Mouse (Mus musculus) megakaryocyte, adult 5-6 weeks (primary cell): ENCODE data around the gene Ctps. TPM values are rescaled to one million over a fixed set of nuclear protein-coding genes. Genes with fewer than 3 reads are reported as not detected.
A peak's percentile ranks its signal among the peaks of the same experiment; 100 is the strongest.
"Not testable (repeated sequence)": the region's sequence is repeated elsewhere in the genome, so short reads cannot be mapped to it uniquely, and the experiment has no call there.

Experiments used
- ATAC-seq: 2 replicates; pipeline ENCODE4 v1.8.0; 2016; ENCODE audit warnings: mild to moderate bottlenecking, inconsistent platforms; ENCODE audit not compliant: poor library complexity, severe bottlenecking
- total RNA-seq, 2 experiments: library from RNA; stranded (forward) in 1 of 2; stranded (reverse) in 1 of 2; fragments of 153-499, 151-499 nt in 1 of 2; fragments of 221-1000, 200-1000 nt in 1 of 2; gene quantifications; 2 replicates each; pipeline versions ENCODE4 v1.2.3 to v1.2.4; 2015 to 2017

Gene Ctps
- total RNA-seq (2015) (12.8 TPM in 2 replicates), total RNA-seq (2017) (13.1 and 14.3 TPM in 2 replicates)

DNA sequence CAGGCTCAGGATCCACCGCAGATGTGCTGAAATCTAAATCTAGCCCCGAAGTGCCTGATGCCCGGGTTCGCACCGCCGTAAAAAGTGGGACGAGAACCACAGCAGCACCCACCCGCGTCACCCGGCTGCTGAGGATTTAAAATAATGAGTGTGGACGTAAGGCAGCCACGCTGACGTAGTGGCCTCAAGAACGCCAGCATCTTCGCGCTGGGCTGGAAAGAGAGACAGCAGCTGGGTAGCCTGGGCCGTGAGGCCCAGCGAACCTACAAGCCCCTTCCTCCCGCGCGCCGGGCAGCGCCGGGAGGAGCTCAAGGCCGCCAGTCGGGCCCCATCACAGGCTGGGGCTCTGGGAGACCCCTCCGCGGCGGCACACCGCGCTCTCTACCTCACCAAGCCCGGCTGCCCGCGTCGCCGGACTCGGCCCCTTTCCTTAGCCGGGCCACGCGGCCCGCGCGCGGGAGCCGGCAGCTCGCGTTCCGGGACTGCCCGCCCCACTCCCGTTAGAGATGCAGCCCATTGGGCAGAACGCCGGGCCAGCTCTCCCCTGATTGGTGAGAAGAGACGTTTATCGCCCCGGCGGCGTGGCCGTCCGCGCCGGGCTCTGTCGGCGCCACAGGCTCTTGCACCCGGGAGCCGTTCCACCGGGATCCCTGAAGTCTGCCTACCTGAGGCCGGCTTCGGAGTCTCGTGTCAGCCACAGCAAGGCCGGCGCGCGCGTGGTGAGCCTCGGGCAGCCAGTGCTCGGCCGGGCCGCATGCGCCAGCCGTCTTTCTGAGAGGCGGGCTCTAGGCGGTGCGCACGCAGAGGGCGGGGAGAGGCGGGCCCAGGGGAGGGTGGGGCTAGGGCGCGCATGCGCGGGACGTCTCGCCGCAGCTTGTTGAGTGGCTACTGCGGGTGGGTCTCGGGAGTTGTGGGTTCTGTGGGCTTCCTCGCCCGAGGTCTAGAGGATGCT, at the start of gene Ctps:
Gene Ctps, minus strand, starts transcription at position 791 of the 952 bp plus-strand sequence.
- peak; percentile 91 for ATAC-seq

DNA sequence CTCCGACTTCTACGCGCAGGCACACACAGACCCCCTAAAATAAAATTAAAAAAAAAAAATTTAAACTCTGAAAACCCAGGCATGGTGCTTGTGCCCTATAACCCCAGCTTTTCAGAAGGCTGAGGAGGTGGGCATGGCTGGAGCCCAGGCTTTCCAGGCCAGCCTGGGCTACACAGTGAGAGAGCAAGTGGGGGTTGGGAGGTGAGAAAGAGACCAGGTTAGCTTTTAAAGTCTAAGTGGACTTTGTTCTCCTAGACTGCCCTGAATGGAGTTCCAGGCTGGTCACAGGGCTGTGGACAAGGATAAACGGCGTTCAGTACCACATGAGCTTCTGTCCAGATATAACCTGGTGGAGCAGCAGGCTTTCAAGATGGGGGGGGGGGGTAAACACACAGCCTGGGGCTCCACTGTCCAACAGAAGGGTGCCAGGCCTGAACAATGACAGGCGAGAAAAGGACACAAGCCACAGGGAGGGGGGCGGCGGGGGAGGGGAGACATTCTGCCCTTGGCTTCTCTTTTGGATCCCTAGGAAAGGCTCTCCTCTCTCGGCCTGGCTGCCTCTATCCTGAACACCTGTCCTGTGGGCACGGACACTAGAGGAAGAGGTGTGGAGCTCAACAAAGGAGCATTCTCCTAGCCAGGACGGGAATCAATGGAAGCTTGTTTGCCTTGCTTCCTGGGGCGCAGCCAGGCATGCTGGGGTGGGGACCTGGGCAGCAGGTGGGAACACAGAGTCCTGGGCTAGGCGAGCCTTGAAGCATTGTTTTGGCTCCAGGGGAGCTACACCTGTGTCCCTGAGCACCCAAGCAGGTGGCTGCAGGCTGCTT, 46.3 kb upstream of the Ctps start:
- ATAC-seq = no peak

DNA sequence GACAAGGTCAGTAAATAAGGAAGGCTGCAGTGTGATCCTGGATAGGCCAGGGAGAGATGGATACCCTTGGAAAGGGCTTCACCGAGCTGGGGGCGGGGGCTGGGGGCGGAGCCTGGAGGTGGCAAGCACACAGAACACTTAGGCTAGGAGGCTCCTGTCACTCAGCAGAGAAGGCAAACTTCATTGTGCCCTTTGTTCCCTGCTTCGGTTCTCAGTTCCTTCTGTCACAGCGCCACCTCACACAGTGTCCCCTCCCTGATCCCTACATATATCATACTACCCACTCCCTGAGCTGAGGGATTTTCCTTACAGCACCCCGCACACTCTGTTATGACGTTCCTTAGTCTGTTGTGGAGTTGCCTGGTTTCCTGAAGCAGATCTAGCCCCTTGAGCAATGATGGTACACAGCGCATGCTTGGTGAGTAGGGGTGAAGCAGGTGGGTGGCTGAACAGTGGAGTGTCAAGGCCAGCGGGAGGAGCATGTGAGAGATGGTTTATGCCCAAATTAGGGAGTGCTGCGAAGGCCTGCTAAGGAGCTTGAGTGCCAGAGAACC, 45.5 kb upstream of the Ctps start:
- ATAC-seq = no peak

DNA sequence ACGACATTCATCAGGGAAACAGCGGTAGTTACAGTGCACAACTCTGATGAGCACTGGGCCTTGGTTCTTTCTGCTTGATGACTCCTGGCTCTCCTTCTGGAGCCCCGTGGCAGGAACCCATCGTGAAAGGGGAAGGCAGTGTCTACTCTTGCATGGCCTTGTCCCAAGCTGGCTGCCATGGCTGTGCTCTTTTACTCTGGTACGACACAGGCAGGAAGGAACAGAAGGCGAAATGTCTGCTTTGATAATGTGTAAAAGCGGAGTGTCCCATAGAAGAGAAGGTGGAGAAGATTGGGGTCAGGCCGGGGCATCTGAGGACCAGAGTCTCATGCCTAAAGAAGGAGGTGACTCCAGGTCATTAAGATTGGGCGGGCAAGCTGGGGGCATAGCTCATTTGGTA, 44.6 kb upstream of the Ctps start:
- ATAC-seq = no peak

- peak; percentile 36; the same call in 1 of the 2 replicates for ATAC-seq
Observed at GRCm38 (mm10) chr4:120613691-120614329, 43.7 kb upstream of the Ctps start.

DNA sequence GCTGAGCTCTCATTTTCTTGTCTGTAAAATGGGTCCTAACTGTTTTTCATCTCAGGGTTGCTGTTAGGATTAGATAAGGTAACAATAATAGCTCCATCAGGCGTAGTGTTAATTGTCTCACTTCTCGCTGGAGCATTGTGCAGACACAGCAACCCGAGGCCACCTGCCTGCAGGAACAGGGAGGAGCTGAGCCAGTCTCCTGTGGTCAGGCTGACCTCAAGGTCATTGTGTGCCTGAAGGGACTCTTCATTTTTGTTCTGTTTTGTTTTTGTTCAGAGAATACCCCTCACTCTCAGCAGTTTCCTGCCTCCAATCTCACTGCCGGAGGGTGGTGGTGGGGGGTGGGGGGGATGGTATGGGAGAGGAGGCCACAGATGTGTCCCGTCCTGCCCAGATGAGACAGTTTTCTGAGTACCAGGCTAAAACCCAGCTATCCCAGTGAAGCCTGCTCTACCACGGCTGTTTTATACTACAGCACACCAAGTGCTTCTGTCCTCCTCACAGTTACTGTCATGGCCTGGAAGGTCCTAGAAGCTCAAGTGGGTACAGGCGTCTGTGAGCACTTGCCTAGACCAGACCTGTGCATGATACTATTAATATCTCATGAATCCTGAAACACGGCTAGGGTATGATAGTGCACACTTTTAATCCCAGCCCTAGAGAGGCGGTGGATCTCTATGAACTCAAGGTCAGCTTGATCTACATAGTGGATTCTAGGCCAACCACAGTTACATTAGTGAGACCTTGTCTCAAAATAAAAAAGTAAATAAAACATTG, 42.4 kb upstream of the Ctps start:
- ATAC-seq = no peak

DNA sequence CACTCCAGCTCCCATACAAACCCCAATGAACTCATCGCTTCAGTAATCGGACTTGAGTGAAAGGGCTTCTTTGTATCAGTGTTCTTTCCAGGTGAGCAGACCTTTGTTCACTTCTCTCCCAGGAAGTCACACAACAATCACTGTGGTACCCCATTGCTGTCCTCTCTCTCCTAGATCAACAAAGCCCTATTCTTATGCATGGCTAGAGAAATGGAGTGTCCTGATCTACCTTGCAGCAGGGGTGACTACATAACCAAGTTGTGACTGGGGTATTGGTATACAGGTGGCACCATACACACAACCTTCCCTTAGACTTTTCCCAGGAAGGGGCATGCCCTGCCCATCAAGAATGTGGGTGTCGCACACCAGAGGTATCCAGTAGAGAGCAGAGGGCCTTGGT, 40.9 kb upstream of the Ctps start:
- ATAC-seq = no peak

GRCm38 (mm10) chr4:120606941-120607340, 36.9 kb upstream of the Ctps start:
- ATAC-seq = no peak

- ATAC-seq = no peak
Observed at GRCm38 (mm10) chr4:120602669-120603068, 32.6 kb upstream of the Ctps start.

GRCm38 (mm10) chr4:120601774-120602173, 31.7 kb upstream of the Ctps start:
- ATAC-seq = no peak

GRCm38 (mm10) chr4:120598922-120599321, 28.8 kb upstream of the Ctps start:
- ATAC-seq = no peak

DNA sequence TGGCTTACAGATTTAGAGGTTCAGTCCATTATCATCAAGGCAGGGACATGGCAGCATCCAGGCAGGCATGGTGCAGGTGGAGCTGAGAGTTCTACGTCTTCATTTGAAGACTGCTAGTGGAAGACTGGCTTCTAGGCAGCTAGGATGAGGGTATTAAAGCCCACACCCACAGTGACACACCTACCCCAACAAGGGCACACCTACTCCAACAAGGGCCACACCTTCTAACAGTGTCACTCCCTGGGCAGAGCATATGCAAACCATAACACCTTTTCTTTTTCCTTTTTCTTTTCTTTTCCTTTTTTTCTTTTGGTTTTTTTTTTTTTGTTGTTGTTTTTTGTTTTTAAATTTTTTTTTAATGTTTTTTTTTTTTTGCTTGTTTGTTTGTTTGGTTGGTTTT, 26.1 kb upstream of the Ctps start:
- not testable (repeated sequence) for ATAC-seq

DNA sequence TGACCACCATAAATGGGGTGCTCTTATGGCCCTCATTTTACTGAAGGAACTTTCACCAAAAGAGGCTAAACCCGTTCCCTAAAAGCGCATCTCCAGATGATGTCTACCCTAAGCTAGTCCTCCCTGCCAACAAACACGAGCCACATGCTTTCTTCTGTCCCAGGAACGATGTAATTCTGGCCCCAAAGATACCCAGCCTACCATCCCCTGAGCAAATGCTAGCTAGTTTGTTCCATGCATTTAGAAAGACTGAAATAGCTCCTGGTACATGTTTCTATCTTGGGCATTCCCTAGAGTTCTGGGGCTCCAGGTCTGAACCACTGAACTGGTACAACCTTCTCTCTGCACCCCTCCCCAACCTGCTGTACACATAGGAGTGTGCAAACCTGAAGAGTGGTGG, 20.9 kb upstream of the Ctps start:
- no peak for ATAC-seq

GRCm38 (mm10) chr4:120589815-120590422, 19.8 kb upstream of the Ctps start:
- ATAC-seq = peak; percentile 90

GRCm38 (mm10) chr4:120589070-120589469, 19.0 kb upstream of the Ctps start:
- ATAC-seq = peak; percentile 56

DNA sequence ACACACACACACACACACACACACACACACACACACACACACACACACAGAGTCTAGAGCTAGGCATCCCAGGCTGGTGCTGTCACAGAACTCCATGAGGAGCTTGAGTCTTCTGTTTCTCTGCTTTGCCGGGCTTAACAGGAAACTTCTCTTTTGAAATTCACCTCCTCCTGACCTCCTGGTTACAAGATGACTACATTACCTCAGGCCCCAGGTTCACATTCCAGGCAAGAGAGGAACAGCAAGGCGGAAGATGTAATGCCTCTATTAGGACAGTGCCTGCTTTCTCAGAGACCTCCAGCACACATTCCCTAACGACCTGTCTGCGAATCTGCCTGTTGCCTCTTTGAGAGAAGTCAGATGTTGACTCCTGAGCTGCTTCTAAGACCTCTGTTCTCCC, 18.4 kb upstream of the Ctps start, which contains the start of gene Gm8439:
Gene Gm8439, plus strand, starts transcription at position 301 of the 400 bp plus-strand sequence.
- ATAC-seq = peak; percentile 20

DNA sequence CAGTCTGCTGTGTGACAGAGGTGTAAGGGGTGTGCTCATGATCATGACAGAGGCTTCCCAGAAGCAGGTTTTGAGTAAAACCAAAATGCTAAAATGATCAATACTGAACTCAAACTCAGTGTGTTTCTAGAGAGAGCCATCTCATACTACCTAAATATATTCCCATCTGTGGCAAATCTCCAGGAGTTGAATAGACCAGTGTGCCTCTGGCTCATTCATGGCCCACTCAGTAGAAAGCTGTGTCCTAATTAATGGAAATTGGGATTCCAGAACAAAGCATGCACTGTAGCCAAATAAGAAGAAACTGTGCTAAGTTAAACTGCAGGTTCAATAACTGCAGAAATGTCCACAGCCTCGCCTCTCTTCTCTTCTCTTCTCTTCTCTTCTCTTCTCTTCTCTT, 16.9 kb upstream of the Ctps start:
- no peak for ATAC-seq

DNA sequence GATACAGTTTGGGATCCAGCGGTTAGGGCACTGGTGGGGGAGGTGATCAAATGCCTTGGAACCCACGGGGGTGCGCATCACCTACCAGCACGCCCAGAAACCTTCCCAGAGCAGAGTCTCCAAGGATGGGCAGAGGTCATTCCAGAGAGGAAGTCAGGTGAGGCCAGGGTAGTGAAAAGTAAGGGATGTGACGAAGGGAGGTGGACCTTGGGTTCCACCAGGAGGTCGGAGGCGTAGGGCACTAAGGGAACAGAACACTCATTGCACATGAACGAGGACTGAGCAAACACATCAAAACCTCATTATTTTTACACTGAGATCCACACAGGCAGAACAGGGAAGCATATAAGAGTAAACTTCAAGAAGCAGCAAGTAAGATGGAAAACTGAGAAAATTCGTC, 11.6 kb upstream of the Ctps start:
- ATAC-seq = no peak

DNA sequence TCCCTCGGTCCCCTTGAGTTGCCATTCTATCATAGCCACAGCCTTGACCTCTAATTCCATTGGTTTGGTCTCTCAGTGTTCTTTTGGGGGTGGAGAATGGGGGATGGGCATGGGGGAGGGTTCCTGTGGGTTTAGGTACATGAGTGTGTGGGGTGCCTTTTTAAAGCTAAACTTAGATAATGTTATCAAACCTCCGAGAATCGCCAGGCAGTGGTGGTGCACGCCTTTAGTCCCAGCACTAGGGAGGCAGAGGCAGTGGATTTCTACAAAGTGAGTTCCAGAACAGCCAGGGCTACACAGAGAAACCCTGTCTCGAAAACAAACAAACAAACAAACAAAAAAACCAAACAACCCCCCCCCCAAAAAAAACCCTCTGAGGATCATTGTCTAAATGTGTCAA, 10.8 kb upstream of the Ctps start:
- no peak for ATAC-seq

DNA sequence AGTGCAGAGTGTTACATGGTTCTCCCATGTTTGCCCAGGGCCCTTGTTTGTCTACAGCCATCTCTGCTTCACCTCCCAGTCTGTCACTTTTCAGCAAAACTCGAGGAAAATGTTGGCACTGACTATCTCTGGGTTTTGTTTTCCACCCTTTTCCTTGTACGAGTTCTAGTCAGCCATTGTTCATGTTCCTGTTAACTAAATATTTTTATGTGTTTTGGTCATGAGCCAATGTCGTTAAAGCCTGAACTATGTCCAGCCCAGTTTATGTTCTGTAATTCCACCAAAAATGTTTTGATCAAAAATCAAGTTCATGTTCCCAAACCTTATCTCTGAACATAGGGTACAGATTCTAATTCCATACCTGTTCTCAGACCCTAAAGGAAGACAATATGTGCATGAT, 1.6 kb upstream of the Ctps start:
- ATAC-seq = no peak
